Mouse (Mus musculus) heart, embryonic 13.5 days (tissue): ENCODE results near the gene Eno4. TPM values are rescaled to one million over a fixed set of nuclear protein-coding genes. Genes with fewer than 3 reads are reported as not detected.
"Not testable (repeated sequence)": the region's sequence is repeated elsewhere in the genome, so short reads cannot be mapped to it uniquely, and the experiment has no call there.

ENCODE experiments used
- ATAC-seq: fragments of 200-750 bp; cut with Nextera tagmentation; 2 replicates; pipeline ENCODE4 v1.8.0; 2017; ENCODE audit warnings: moderate TSS enrichment; ENCODE audit not compliant: insufficient number of reproducible peaks, low FRiP score, low TSS enrichment; ENCODE audit errors: extremely low read depth
- H3K27ac ChIP-seq: fragments of 300-500 bp; sonication (generic); replicated peaks from 2 replicates; pipeline ENCODE4 v1.5.1; 2015; ENCODE audit warnings: moderate library complexity, mild to moderate bottlenecking, inconsistent platforms
- H3K27me3 ChIP-seq: fragments of 300-500 bp; sonication (generic); replicated peaks from 2 replicates; pipeline ENCODE4 v1.6.1; 2015; ENCODE audit warnings: mild to moderate bottlenecking, inconsistent platforms
- H3K36me3 ChIP-seq: fragments of 300-500 bp; sonication (generic); 2 replicates; pipeline ENCODE4 v1.6.1; 2015; ENCODE audit warnings: mild to moderate bottlenecking, inconsistent platforms
- H3K4me1 ChIP-seq: fragments of 300-500 bp; sonication (generic); 2 replicates; pipeline ENCODE4 v1.6.1; 2015; ENCODE audit warnings: inconsistent platforms
- H3K4me2 ChIP-seq: fragments of 300-500 bp; sonication (generic); 2 replicates; pipeline ENCODE4 v1.6.1; 2015; ENCODE audit warnings: inconsistent platforms, mild to moderate bottlenecking, moderate library complexity
- H3K4me3 ChIP-seq: fragments of 300-500 bp; sonication (generic); 2 replicates; pipeline ENCODE4 v1.5.1; 2015; ENCODE audit warnings: moderate library complexity, mild to moderate bottlenecking, inconsistent platforms
- H3K9ac ChIP-seq: fragments of 300-500 bp; sonication (generic); 2 replicates; pipeline ENCODE4 v1.6.1; 2015; ENCODE audit warnings: inconsistent platforms, mild to moderate bottlenecking, moderate library complexity
- H3K9me3 ChIP-seq: fragments of 300-500 bp; sonication (generic); 2 replicates; pipeline ENCODE4 v1.6.1; 2016; ENCODE audit warnings: inconsistent platforms
- WGBS: fragments of 180-500 bp; shearing (Covaris S2); methylation state at CpG from one replicate; pipeline ENCODE4 v1.1.7; 2015; ENCODE audit warnings: mixed read lengths; 5-methylcytosine and 5-hydroxymethylcytosine counted together
- polyA plus RNA-seq: library from polyadenylated mRNA; unstranded; fragments of >200 nt; fragmentation: Nextera tagmentation; extraction: Ambion mirVana; gene quantifications from 2 replicates; pipeline ENCODE4 v1.2.1, GENCODE M21; 2015

Gene Eno4
- polyA plus RNA-seq: 0.08 and 0.13 TPM in 2 replicates

DNA sequence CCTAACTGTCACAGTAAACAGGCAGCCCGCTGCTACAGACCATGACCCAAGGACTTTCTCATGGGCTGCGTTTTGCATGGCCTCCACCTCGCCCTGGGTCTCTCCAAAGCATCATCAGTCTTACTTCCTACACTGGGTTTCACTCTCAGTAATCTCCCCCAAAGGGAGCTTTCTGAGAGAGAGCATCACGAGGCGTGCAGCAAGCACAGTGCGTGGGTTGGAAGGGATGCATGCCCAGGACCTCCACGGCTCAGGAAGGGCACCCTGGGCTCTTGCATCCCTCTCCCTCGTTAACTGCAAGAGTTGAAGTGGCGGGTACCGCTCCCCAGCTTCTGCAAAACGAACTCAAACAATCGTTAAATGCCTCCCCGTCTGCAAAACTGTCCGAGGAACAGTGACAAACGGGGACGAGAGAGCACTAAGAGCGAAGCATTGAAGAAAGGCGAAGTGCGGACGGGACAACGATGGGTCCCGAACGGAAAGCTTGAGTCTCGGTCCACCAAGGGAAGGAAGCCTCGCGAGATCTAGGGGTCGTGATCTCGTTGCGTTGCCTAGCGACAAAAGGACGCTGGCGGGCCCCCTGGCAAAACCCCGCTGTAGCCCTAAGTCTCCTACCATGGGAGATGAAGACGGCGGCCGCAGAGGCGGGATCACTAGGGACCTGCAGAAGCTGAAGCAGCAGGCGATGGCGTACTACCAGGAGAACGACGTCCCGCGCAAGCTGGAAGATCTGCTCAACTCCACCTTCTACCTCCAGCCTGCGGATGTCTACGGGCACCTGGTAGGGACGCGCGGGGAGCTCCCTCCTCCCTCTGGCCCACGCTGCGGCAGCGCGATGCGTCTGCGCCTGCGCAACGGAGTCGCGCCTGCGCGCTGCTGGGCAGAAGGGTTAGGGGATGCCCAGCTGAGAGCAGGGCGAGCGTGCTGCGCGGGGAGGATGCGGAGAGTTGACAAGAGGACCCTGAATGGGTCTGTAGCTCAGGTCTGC, at the start of gene Eno4, which contains the start of gene Hspa12a:
Gene Eno4, plus strand, starts transcription at position 585 of the 988 bp plus-strand sequence.
Gene Hspa12a, minus strand, starts transcription at position 814 of the 988 bp plus-strand sequence.
- Histone ChIP-seq H3K4me3 (peak within 1 kb of the TSS; percentile 62), H3K9ac (peak within 1 kb of the TSS; percentile 81), H3K4me2 (peak within 1 kb of the TSS; percentile 97), H3K27ac (peak within 1 kb of the TSS; percentile 71), H3K9me3 (no peaks in the 10 kb centered on the region), H3K27me3 (peaks cover 21% of the 10 kb centered on the region; the same call in 1 of the 2 replicates), H3K36me3 (no peaks in the 10 kb centered on the region), H3K4me1 (peaks cover 13% of the 10 kb centered on the region)
- under 1% methylated on average over 65 of the region's 65 CpGs for WGBS
- peak; percentile 88 for ATAC-seq

DNA sequence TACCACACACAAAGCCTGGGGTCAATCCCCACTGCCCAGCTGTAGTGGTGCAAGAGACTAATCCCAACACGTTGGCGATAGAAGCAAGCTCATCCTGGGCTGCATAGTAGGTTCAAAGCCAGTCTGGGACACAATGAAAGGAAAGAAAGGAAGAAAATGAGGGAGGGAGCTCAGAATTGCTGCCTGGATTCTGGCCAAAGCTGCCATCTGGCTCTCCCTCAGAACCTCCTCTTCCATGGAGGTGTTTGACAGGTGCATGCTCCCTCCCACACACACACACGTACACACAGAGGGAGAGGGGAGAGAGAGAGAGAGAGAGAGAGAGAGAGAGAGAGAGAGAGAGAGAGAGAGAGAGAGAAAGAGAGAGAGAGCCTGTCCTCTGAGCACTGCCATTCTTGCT, 47.0 kb upstream of the Eno4 start:
- no peak overlapping the region for H3K4me3 ChIP-seq
- H3K9me3 ChIP-seq: 0 out of 2 replicates have a peak, but pooled peaks cover 4% of the 10 kb centered on the region
- H3K36me3 ChIP-seq: no peaks in the 10 kb centered on the region
- no peak overlapping the region for H3K4me2 ChIP-seq
- no peaks in the 10 kb centered on the region for H3K4me1 ChIP-seq
- H3K27ac ChIP-seq: no peak overlapping the region
- no peak overlapping the region for H3K9ac ChIP-seq
- no peak for ATAC-seq
- WGBS: 64% methylated on average over 3 of the region's 3 CpGs
- no peaks in the 10 kb centered on the region for H3K27me3 ChIP-seq

DNA sequence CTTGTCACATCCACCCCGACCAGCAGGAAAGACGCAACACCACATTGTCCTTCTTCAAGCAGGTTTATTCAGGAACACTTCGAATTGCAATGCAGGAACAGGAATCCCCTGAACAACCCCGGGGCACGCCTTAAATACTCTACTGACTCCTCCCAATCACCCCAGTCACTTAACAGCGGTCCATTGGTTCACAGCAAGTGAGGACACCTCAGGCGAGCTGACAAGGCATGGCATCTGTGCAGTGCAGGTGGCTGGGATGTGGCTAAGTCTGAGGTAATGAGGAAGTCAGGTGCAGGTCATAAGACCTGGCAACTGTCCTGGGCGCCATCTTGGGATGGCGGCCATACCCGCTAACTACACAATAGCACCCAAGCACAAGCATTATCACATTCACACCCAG, 42.8 kb upstream of the Eno4 start:
- not testable (repeated sequence) for ATAC-seq, H3K36me3 ChIP-seq, H3K9me3 ChIP-seq, H3K27ac ChIP-seq, H3K4me2 ChIP-seq, H3K4me1 ChIP-seq, H3K9ac ChIP-seq, H3K27me3 ChIP-seq, H3K4me3 ChIP-seq
- 84% methylated on average over 10 of the region's 10 CpGs for WGBS

DNA sequence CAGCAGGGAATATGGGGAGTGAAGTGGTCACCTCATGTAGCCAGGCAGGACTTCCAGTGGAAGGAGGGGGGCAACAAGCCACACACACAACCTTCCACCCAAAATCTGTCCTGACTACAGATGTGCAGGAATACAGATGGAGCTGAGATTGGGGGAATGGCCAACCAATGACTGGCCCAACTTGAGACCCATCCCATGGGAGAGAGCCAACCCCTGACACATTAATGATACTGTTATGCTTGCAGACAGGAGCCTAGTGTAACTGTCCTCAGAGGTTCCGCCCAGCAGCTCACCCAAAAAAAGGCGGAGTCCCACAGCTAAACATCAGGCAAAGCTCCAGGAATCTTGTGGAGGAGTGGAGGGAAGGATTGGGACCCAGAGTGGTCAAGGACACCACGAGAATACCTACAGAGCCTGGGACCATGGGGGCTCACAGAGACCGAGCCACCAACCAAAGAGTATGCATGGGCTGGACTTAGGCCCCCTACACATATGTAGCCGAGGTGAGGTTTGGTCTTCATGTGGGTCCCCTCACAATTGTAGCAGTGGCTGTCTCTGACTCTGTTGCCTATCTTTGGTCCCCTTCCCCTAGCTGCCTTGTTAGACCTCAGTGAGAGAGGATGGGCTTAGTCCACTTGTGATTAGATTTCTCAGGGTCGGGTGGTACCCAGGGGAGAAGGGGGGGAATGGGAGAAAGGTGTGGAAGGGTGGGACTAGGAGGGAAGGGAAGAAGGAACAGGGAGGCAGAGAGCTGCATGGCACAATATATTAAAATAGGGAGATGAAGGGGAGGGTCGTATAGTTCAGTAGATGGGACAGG, 39.9 kb upstream of the Eno4 start:
- Histone ChIP-seq H3K4me3 (peak overlapping the region; percentile 45), H3K27ac (no peak overlapping the region), H3K4me2 (peak overlapping the region; percentile 66), H3K9me3 (no peaks in the 10 kb centered on the region), H3K9ac (peak overlapping the region; percentile 62), H3K36me3 (no peaks in the 10 kb centered on the region), H3K4me1 (peaks cover 6% of the 10 kb centered on the region; the same call in 1 of the 2 replicates), H3K27me3 (no peaks in the 10 kb centered on the region; the same call in 1 of the 2 replicates)
- ATAC-seq: no peak; the same call in 1 of the 2 replicates
- WGBS: 50% methylated on average over 7 of the region's 7 CpGs

DNA sequence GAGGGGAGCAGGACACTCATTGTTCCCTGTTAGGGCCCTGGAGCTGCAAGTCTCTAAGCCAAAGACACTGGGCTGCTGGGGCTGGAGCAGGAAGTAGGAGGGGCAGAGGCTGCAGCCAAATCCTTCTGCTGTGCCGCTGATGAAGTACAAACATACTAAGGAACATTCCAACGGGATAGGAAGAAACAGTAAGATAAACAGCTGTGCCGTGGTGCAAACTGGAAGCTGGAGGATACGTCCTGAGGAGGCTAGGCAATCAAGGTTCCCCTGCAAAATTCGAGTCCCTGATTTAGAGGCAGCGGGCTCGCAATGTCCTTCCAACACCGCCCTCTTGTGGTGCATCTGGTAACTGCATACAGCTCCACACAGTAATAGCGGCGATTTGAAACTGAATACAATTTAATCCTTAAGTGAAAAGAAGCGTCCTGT, 39.3 kb upstream of the Eno4 start:
- under 1% methylated on average over 11 of the region's 11 CpGs for WGBS
- no peak for ATAC-seq
- peak overlapping the region; percentile 66 for H3K4me2 ChIP-seq
- H3K36me3 ChIP-seq: no peaks in the 10 kb centered on the region
- H3K9ac ChIP-seq: peak overlapping the region; percentile 62
- H3K4me1 ChIP-seq: peaks cover 6% of the 10 kb centered on the region; the same call in 1 of the 2 replicates
- H3K4me3 ChIP-seq: peak overlapping the region; percentile 45
- no peaks in the 10 kb centered on the region for H3K9me3 ChIP-seq
- H3K27ac ChIP-seq: no peak overlapping the region
- H3K27me3 ChIP-seq: no peaks in the 10 kb centered on the region; the same call in 1 of the 2 replicates

- H3K36me3 ChIP-seq: no peaks in the 10 kb centered on the region
- no peak for ATAC-seq
- H3K9ac ChIP-seq: no peak overlapping the region
- H3K9me3 ChIP-seq: no peaks in the 10 kb centered on the region
- H3K27me3 ChIP-seq: no peaks in the 10 kb centered on the region; the same call in 1 of the 2 replicates
- 43% methylated on average over 9 of the region's 9 CpGs for WGBS
- no peak overlapping the region for H3K27ac ChIP-seq
- no peak overlapping the region for H3K4me2 ChIP-seq
- H3K4me3 ChIP-seq: no peak overlapping the region
- H3K4me1 ChIP-seq: peaks cover 12% of the 10 kb centered on the region
These were observed 36.5 kb upstream of the Eno4 start for GRCm38 (mm10) chr19:58906685-58907084.

GRCm38 (mm10) chr19:58908018-58908417, 35.2 kb upstream of the Eno4 start:
- H3K27me3 ChIP-seq: peaks cover 10% of the 10 kb centered on the region
- no peak overlapping the region for H3K27ac ChIP-seq
- H3K9me3 ChIP-seq: no peaks in the 10 kb centered on the region
- no peak overlapping the region for H3K9ac ChIP-seq
- no peak for ATAC-seq
- WGBS: 69% methylated on average over 10 of the region's 10 CpGs
- H3K4me2 ChIP-seq: no peak overlapping the region
- peaks cover 12% of the 10 kb centered on the region for H3K4me1 ChIP-seq
- H3K36me3 ChIP-seq: no peaks in the 10 kb centered on the region
- no peak overlapping the region for H3K4me3 ChIP-seq

DNA sequence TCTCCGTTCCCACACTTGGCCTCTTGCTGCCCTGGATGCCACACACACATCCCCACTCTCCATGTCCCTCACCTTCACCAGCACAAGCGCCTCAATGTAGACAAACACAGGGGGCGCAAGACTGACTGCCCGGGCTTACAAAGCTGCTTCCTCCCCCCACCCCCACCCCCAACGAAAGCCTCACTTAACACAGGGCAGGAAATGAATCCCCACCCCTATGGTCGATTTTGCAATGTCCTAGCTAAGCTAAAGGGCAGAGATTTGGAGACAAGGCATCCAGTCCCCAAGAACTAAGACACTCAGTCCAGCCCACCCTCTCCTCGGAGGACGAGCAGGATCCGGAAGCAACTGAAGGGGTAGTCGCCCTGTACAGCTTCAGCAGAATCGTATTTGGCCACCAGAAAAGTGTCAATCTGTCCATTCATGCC, 32.3 kb upstream of the Eno4 start:
- H3K27ac ChIP-seq: no peak overlapping the region
- H3K4me3 ChIP-seq: peak overlapping the region; percentile 54
- peak overlapping the region; percentile 75 for H3K4me2 ChIP-seq
- no peak; the same call in 1 of the 2 replicates for ATAC-seq
- H3K36me3 ChIP-seq: no peaks in the 10 kb centered on the region
- peaks cover 6% of the 10 kb centered on the region for H3K4me1 ChIP-seq
- H3K9ac ChIP-seq: peak overlapping the region; percentile 76
- H3K9me3 ChIP-seq: no peaks in the 10 kb centered on the region
- peaks cover 28% of the 10 kb centered on the region for H3K27me3 ChIP-seq
- 2% methylated on average over 11 of the region's 11 CpGs for WGBS

DNA sequence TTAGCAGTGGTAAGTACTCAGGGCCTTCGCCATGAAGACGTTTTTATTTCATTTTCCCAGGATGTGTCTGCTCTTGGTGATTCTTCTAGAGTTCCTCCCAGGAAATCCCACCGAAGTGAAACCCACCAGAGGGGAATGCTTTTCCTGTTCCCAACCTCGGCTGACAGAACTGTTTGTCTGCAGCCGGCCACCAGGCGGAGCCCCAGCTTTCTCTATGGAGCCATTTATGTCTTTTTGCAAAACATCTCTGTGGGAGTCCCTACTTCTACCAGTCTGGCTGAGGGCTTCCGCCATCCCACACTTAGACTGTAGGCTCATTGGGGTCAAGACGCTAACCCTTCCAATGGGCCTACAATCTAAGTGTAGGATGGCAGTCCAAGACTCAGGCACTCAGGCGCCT, 31.8 kb upstream of the Eno4 start:
- peaks cover 6% of the 10 kb centered on the region for H3K4me1 ChIP-seq
- H3K27ac ChIP-seq: no peak overlapping the region
- no peak for ATAC-seq
- WGBS: 12% methylated on average over 9 of the region's 9 CpGs
- peak overlapping the region; percentile 76 for H3K9ac ChIP-seq
- peaks cover 33% of the 10 kb centered on the region for H3K27me3 ChIP-seq
- H3K4me3 ChIP-seq: peak overlapping the region; percentile 54
- H3K4me2 ChIP-seq: peak overlapping the region; percentile 75
- no peaks in the 10 kb centered on the region for H3K36me3 ChIP-seq
- H3K9me3 ChIP-seq: no peaks in the 10 kb centered on the region

- Histone ChIP-seq H3K9ac (no peak overlapping the region), H3K4me1 (peaks cover 6% of the 10 kb centered on the region), H3K36me3 (no peaks in the 10 kb centered on the region), H3K4me3 (no peak overlapping the region), H3K4me2 (no peak overlapping the region), H3K27me3 (peaks cover 52% of the 10 kb centered on the region), H3K9me3 (no peaks in the 10 kb centered on the region), H3K27ac (no peak overlapping the region)
- 81% methylated on average over 6 of the region's 6 CpGs for WGBS
- ATAC-seq: no peak
These were observed 29.9 kb upstream of the Eno4 start for GRCm38 (mm10) chr19:58913301-58913700.

DNA sequence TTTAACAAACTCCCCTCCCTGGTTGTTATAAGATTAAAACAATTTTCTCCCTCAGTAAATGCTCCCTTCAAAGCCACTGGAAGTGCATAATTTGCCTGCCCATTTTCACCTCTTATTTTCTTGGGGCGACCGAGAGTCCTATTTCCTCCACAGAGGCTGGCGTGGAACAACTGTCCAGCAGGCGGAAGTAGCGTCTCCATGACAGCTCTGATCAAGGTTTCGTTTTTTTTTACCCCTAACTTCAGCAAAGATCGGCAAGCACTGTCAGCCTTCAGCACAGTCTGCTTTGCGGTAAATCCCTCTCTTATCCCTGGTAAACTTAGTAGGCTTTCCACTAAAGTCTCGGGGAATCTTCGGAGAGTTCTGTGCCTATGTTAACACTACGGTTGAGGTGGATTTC, 24.6 kb upstream of the Eno4 start:
- H3K9ac ChIP-seq: peak overlapping the region; percentile 12
- H3K27me3 ChIP-seq: peaks cover 55% of the 10 kb centered on the region
- whole genome bisulfite sequencing: 6% methylated on average over 11 of the region's 11 CpGs
- H3K9me3 ChIP-seq: no peaks in the 10 kb centered on the region
- 0 out of 2 replicates have a peak, but pooled peaks cover 5% of the 10 kb centered on the region for H3K4me1 ChIP-seq
- ATAC-seq: no peak
- H3K4me3 ChIP-seq: peak overlapping the region; percentile 40
- no peaks in the 10 kb centered on the region for H3K36me3 ChIP-seq
- H3K4me2 ChIP-seq: peak overlapping the region; percentile 61
- H3K27ac ChIP-seq: no peak overlapping the region
